Mouse (Mus musculus): ENCODE measurements around the gene Ccdc183.

The Ccdc183 gene

DNA sequence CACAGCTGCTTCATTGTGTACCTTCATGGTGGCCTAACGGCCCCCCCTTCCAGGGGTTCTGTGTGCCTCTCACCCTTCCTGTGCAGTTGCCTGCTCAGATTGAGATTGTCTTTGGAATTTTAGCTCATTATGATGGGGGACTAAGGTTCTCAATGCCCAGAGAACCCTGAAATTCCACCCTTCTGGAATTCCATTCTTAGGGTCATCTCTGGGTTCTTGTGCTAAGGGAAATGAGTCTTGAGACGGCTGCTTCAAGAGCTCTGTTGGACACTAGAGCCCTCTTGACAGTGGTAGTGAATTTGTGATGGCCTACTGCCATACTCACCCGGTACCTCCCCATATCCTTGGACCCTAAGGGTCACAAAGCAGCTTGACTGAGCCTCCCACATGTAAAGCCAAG, at the start of gene Ccdc183:
Ccdc183 (minus strand) TSS at position 101 of the 400 bp plus-strand sequence.
- no peak for DNase-seq

DNA sequence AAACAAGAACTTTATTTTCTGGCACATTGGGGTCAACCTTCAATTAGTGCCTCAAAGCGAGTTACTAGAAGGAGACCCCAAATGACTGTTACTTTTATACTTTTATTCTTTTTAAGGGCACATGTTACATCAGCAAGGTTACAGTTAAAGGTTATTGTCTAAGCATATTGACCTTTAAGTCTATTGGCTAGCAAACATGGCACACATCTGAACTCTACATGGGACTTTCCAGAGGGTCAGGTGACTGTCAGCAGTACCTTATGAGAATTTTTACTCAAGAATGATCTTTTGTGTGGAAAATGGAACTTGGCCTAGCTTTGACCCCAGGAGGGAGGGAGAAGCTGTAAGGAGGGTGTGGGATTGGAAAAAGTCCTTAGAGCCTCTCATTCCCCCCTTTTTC, 49.0 kb upstream of the Ccdc183 start:
- no peak for DNase-seq

DNA sequence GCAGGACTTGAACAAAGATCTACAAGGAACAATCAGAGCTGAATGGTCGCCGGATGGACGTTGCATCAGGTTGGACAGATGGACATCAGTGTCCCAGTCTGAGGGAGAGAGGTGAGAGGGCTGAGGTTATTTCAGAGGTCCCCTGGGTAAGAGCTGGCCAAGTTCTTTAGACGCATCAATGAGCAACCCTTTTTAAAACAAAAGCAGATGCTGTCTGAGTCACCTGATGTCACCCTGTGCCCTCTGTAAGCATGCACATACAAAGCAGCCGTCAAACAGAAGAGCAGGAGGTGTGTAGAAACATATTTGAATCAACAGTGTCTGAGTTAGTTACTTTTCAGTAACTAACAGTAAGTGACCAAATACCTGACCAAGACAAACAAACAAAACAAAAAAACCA, 46.6 kb upstream of the Ccdc183 start:
- no peak for DNase-seq

DNA sequence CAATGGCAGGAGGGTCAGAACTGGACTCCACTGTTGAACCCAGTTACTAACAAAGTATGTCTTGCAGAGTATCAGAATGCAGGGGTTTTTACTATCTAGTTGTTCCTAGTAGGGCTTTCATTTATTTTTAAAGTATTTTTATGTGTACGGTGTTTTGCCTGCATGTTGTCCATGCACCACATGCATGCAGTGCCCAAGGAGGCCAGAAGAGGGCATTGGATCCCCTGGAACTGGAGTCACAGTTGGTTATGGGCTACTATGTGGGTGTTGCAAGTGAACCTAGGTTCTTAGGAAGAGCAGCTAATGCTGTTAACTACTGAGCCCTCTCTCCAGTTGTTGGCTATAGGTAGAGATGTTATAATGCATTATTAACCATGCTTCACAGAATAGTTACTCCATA, 46.0 kb upstream of the Ccdc183 start:
- DNase-seq, result peak; percentile 50

DNA sequence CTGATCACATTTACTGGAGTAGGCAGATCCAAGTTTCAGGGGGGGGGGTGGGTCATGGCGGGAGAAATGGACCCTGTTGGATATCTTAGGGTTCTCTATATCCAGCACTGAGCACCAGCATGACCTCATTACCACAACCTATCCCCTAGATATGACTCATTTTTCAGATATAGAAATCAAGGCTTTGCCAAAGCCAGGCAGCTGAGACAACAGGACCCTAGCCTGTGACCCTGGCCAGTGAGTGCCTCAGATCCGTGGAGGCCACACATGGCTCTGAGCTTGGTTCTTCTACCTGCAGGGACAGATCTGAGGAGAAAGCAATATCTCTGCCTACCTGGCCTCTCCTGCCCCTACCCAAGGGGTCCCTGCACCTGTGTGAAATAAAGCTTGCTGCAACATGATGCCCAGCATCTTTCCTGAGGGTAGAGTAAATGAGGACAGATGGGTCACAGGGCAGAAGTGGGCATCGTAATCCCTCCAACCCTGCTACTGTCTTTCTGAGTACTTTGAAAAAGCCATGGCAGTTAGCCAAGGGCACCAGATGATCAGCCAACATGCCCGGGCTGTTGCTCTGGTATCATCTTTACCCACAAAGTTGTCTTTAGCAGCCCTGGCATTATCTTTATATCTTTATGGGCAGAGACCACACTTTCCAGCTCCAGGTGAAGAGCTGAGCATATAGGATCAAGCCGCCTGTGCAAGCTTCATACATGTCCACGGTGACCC, 43.9 kb upstream of the Ccdc183 start:
- DNase-seq, result no peak

DNA sequence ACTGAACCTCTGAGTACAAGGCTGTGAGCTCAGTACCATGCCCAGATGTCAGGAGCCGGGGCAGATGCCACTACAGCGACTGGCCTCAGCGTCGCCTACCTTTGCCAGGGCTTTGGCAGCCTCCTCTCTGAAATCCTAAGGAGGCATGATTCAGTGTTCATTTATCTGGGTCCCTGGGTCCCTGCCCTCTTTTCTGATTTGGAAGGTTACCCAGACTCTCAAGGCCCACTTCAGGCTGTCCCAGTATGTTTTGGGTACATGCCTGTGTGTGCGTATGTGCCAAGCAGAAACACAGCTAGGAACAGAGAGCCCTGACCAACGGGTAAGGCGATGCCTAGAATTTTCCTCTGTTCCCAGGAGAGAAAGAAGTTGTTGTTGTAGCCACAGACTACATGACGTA, 42.8 kb upstream of the Ccdc183 start:
- no peak for DNase-seq

DNA sequence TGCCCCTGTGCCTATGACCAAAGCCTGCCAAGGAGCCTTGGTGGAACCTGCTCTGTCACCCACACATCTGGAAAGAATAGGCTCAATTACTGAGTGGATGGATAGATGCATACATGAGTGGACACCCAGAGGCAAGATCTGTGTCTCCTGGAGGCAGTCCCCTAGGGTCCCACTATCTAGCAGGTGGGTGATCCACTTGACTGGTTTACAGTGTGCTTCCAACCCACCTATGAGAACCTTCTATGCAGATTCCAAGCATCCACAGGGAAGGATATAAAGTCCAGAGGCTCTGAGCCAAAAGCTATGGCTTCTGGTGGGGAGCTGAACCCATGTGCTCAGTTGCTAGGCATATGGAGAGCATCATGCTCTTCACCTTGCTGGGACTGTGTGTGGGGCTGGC, 40.2 kb upstream of the Ccdc183 start, which contains the start of gene Lcn5:
Lcn5 (plus strand) TSS at position 301 of the 400 bp plus-strand sequence.
- DNase-seq, result no peak

DNA sequence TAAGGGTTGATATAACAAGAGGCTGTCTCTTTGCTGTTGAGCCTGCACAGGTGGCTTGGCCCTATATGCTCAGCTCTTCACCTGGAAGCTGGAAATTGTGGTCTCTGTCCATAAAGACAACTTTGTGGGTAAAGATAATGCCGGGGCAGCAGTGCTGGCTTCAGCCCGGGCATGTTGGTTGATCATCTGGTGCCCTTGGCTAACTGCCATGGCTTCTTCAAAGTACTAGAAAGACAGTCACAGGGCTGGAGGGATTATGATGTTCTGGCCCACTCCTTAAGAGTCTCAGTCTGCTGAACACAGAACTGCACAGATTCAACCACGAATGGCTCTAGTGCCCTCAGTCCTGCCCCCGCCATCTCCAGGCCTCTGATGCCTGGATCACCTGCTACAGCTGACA, 39.8 kb upstream of the Ccdc183 start:
- DNase-seq, result no peak

DNA sequence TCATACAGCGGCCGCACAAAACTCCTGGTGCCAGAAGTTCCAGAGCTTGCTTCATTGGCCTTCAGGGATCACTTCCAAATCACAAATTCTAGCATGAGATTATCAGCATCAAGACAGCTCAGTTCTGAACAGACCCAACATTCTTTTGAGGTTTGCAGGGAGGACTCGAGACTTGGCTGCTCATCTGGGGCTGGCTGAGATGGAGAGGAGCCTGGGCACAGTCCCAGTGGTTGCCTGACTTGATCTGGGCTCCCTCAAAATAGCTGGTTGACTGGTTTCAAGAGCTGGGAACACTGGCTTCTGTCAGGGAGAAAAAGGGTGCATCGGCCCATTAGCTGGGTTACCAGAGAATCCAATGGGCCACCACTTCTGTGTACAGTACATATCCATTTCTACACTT, 39.2 kb upstream of the Ccdc183 start:
- DNase-seq, result no peak

DNA sequence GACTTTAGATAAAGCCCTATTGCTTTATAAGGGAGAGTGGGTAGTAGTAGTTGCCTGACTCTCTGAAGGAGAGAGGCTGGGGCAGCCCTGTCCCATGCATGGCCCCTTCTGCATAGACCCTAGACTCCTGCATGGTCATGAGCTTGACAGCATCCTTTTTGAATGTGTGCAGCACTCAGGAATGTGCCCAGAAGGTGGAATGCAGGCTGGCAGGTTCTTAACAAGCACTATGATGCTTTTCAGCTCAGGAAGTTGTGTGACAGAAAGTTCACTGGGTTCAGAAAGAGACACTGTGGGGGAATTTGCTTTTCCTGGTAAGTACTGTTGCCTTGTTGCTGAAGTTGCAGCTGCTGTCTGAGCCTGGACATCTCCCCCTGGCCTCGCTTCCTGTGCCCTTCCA, 37.0 kb upstream of the Ccdc183 start:
- DNase-seq, result peak; percentile 8

DNA sequence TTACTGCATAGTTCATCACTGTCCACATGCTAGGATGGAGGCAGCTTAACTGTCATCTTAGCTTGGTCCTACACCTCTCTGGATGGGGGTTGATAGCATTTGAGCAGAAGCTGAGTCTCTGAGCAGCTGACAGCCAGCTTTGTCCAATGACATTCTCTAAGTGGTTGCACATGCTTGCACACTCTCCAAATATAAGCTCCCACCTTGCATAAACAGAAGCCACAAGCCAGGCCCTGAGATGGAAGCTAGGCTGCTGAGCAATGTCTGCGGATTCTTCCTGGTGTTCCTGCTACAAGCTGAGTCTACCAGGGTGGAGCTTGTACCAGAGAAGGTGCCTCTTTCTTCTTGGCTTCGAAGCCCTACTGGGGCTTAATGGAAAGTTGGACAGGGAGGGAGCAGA, 35.4 kb upstream of the Ccdc183 start, which contains the start of gene Lcn8:
Lcn8 (plus strand) TSS at position 219 of the 400 bp plus-strand sequence.
- DNase-seq, result no peak

DNA sequence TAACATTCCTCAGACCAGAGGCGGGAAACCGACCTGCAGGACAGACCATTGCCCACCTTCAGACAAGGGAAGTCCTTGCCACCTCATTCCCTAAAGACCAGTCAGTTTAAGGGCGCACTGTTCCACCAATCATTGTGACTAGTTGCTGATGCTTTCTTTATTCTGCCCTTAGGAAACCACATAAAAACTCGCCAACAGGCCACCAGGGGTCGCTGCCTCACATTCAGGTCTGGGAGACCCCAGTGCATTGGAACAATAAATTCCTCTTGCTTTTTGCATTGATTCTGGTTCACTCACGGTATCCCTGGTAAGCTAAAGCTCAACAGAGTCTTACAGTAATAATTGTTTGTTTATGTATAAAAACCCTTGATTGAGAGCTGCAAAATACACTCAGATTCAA, 22.4 kb upstream of the Ccdc183 start:
- DNase-seq, result peak; percentile 32

DNA sequence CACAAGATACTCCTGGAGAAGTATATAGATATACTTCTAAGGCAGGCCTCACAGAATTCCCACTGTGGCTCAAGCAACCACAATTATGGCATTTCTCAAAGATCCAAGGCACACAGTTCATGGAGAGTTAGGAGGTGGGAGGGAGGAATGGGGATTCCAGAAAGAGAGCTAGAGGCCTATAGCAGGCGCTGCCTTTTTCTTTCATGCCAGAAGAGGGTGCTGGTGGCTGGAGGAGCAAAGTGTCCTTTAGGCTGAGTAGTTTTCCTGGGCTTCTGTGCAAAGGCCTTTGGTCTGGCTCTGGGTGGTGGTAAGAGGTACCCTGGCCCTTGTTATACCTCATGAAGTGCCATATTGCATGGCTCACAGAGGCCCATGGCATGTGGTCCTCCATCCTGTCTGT, 16.6 kb upstream of the Ccdc183 start:
- no peak for DNase-seq

DNA sequence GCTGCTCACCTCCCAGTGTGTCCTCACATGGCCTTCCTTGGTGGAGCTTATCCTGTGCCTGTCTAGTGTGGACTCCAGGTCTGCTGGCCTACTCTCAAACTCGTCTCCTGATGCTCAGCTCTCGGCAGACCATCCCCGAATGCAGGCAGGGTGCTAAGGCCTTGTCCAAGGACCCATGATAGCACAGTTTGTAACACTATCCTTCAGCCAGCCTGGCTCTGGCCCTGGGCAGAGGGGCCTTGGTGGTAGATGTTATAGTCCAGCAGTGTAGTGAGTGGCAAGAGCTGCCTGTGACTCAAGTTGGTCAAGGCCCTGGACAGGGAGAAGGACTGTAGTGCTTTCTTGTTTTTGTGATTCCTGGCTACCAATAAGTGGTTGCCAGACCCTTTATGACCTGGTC, 16.1 kb upstream of the Ccdc183 start:
- DNase-seq, result no peak

DNA sequence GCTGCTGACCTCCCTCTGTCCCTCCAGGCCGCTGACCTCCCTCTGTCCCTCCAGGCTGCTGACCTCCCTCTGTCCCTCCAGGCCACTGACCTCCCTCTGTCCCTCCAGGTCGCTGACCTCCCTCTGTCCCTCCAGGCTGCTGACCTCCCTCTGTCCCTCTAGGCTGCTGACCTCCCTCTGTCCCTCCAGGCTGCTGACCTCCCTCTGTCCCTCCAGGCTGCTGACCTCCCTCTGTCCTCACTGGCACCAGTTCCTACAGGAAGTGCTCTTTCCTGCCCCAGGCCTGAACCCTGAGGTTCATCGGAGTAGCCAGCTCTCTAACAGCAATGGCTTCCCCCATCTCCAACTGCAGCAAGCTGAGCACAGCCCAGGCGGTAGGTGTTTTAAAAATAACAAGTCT, 11.3 kb upstream of the Ccdc183 start:
- peak; percentile 48 for DNase-seq

DNA sequence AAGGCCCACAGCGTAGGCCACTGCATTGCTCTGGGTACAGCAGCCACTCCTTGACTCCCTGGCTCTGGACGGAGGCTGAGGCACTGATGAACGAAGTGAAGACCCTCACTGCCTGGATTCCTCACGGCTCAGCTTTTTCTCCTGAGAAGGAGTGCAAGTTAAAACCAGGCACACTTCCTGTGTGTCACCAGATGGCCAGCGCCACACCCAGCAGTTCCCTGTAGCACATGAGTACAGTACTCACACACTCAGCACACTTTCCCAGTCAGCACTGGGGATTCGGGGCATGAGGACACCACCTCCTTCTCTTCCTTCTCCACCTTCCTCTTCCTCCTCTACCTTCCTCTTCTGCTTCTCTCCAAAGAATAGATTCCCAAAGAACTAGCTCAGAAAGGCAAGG, 10.3 kb upstream of the Ccdc183 start, which contains the start of gene Fcna:
Fcna (minus strand) TSS at position 220 of the 400 bp plus-strand sequence.
- DNase-seq, result no peak

DNA sequence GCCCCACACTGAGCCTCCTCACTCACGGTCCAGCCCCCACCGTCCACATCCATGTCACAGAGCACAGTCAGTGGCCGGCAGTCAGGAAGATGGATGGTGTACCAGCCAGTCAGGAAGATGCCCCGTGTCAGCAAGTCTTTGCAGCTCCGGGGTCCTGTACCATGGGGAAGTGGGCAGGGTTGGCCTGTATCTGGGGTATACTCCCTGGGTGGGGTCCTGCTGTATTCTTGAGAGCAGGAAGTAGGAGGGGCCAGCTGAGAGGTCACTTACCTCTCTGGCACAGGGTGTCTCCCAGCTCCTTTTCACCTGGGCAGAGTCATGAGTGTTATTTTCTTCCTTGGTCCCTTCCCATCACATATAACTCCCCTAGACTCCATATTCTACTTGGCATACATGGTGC, 8.5 kb upstream of the Ccdc183 start:
- no peak for DNase-seq

DNA sequence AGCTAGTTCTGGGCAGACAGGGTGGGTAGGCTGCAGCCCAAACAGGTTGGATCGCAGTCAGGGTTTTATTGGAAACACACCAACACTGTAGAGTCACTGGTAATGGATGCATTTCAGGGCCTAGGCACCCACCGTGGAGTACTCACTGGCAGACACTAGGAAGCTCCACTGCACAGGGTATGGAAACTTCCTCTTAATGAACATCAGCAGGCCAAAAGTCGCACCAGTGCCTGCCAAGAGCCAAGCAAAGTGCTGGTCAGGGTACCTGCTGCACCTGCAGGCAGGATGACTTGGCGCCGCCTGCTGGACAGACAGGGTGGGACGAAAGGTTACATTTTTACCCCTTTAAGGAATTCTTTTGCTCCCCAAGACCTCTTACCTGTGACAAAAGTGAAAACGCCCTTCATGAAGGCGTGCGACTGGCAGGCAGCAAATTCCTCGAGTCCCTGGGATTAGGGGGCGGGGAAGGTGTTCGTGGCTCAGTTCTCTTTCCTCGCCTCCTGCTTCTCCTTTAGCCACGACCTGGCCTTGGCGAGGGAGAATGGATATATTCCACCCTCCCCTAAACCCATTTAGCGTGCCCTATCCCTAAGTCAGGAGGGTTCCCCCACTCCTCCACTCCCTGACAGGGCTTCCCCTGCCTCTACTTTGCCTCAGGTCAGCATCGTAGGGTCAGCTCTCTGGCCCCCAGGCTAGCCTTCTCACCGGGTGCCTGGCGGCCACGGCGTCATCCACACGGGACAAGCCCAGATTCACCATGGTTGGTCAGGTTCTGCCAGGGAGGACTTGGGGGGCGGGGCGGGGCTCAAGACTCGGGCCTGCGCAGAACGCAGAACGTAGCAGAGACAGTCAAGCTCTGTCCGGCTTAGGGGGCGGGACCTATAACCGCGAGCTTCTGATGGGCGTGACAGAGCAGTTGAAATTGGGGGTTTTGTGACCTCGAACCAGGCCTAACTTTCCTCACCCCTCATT, 4.0 kb upstream of the Ccdc183 start, which contains the start of gene Tmem141:
Tmem141 (minus strand) TSS at position 777 of the 972 bp plus-strand sequence.
- DNase-seq, result peak; percentile 94

DNA sequence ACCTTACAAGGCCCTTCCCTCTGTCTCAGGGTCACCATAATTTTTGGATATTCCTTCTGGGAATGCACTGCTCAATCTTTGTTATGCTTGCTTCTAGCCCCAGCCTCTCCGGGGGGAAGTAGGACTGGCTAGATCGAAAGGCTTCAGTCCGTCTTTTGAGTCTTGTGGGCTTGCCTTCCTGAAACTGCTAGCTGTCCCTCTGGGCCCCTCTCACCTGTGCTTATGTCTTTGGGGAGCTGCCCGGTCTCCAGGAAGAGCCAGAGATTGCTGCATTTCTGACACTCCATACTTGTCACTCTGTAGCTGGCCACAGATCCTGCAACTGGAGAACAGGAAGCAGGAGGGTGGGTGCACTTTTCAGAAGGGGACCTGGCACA, 3.4 kb upstream of the Ccdc183 start:
- no peak for DNase-seq

DNA sequence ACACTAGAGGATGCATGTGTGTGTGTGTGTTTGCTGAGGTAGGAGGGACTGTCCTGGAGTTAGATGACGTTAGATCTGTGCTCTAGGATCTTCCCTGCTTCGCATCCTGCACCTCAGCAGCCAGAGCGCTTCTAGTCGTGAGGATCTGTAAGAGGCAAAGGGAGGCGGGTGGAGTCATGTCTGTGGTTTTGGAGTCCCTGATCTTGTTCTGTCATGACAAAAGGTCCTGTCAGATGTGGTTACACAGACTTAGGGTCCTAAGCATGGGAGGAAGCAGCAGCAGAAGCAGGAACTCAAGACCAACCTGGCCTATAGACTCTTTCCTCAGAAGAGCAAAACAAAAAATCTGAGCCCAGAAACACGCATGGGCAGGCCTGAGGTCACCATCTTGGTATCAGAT, 2.9 kb upstream of the Ccdc183 start:
- DNase-seq, result no peak

DNA sequence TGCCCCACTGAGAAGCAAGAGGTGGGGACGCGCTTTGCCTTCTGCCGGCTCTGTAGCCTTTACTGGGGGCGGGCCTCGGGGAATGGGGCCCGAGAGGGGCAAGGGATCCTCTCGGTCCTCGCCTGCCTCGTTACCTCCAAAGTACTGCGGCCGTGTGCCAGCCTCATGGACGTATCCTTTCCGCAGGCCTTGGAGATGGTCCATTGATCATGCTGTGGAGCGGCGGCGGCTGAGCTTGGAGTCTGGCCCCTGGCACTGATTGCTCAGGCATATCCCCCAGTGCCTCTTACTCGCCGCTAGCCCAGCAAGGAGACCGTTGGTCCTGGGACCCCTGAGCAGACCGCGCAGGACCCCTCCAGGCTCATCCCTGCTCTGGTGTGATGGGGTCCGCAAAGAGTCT, 1.1 kb downstream of the Ccdc183 start:
- DNase-seq, result no peak

DNA sequence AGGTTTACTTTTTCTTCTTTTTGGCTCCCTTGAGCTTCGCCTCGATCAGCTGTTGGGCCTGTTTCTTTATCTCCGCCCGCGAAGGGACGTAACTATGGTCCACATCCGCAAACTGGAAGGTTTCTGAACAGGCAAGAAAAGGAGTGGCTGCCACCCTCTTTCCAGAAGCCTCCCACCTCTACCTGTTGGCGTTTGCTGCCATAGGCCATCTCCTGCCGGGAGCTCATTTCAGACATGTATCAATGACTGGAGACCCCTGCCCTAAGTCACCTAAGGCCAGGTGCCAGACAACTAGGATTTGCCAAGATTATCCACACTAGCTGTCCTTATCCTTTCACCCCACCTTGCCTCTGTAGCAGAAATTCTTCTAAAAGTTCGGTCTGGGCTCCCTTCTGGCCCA, 8.8 kb downstream of the Ccdc183 start:
- no peak for DNase-seq

DNA sequence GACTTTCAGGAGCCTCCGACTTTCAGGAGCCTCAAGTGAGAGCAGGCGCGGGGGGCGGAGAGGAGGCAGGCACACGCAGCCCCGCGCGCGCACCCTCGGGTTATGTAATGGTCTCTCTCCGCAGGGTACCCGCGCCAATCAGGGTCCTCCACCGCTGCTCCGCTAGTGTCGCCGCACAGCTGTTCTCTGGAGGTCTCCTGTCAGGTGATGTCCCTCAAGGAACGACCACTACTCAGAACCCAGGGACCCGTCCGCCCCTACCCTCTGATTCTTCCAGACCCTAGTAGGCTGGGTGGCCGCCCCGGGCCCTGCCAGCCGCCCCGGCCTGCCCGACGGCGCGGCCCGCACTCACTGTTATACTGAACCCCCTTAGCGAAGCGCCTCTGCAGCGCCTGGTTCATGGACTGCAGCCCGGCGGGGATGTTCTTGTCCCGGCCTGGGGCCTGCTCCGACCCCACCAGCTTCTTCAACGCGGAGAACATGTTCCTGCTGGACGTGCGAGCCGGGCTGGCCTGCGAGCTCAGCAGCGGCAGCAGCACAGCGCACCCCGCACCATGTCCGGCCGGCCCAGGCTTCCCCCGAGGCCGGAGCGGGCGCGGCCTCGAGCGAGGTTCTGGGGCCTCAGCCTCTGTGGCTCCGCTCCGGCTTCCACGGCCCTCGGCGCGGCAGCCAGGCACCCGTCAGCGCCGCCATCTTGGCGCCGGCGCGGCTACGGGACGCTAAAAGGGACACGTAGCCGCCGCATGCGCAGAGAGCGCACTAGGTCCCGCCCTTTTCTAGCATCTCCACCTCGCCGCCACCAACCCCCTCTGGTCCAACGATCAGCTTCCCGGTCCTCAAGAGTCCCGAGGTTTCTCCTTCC, 9.5 kb downstream of the Ccdc183 start, which contains the start of gene Rabl6:
Rabl6 (minus strand) TSS at position 761 of the 862 bp plus-strand sequence.
- peak; percentile 94 for DNase-seq

Data from kidney, postnatal 14 days (tissue).